Mouse (Mus musculus) adrenal gland, adult (tissue): Measurements from ENCODE around the gene Mid1.
"Not testable (repeated sequence)": the region's sequence is repeated elsewhere in the genome, so short reads cannot be mapped to it uniquely, and the experiment has no call there.

Experiments used
- DNase-seq, 2 experiments: peaks; one replicate each; pipeline ENCODE4 v3.0.0; 2022 to 2023; ENCODE audit warnings: low spot score in 1 of 2; ENCODE audit not compliant: inconsistent age in 2 of 2

Mid1 gene

DNA sequence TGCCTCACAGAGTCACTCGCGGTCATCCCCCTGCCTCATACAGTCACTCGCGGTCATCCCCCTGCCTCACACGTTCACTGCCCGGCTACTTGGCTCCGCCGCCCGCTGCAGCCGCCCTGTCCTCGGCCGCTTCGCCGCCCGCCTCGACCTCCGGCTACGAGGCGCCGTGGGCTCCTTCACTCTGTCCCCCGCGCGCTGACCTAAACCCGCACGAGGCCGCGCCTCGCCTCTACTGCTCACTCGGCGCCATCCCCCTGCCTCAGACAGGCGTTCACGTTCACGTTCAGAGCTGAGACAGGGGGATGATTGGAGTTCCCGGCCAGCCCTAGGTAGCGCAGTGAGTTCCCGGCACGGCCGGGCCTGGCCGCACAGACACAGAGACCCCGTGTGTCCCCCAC, 312.5 kb downstream of the Mid1 start:
- DNase-seq = not testable (repeated sequence)

DNA sequence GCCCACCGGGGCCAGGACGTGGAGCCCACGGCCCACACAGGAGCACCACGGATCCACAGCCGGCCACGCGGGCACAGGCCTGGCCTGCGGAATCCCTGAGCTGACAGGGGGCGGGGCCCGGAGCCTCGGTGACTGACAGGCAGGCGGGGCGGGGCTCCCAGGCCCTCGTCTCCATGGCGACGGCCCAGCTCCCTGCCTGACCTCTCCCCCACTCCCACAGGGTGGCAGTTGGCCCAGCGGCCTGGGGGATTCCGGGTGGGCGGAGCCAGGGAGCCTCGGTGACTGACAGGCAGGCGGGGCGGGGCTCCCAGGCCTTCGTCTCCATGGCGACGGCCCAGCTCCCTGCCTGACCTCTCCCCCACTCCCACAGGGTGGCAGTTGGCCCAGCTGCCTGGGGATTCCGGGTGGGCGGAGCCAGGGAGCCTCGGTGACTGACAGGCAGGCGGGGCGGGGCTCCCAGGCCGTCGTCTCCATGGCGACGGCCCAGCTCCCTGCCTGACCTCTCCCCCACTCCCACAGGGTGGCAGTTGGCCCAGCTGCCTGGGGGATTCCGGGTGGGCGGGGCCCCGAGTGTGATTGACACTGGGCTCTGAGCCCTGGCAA, 313.0 kb downstream of the Mid1 start:
- DNase-seq = peak; percentile 100

DNA sequence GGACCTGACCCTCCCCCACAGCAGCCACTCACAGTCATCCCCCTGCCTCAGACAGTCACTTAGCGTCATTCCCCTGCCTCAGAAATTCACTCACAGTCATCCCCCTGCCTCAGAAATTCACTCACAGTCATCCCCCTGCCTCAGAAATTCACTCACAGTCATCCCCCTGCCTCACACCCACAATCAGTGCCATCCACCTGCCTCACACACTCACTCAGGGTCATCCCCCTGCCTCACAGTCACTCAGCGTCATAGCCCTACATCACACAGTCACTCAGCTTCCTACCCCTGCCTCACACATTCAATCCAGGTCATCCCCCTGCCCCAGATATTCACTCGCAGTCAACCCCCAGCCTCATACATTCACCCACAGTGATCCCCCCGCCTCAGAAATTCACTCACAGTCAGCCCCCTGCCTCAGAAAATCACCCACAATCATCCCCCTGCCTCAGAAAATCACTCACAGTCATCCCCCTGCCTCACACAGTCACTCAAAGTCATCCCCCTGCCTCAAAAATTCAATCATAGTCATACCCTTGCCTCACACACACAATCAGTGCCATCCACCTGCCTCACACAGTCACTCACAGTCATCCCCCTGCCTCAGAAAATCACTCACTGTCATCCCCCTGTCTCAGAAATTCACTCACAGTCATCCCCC, 313.7 kb downstream of the Mid1 start:
- not testable (repeated sequence) for DNase-seq

DNA sequence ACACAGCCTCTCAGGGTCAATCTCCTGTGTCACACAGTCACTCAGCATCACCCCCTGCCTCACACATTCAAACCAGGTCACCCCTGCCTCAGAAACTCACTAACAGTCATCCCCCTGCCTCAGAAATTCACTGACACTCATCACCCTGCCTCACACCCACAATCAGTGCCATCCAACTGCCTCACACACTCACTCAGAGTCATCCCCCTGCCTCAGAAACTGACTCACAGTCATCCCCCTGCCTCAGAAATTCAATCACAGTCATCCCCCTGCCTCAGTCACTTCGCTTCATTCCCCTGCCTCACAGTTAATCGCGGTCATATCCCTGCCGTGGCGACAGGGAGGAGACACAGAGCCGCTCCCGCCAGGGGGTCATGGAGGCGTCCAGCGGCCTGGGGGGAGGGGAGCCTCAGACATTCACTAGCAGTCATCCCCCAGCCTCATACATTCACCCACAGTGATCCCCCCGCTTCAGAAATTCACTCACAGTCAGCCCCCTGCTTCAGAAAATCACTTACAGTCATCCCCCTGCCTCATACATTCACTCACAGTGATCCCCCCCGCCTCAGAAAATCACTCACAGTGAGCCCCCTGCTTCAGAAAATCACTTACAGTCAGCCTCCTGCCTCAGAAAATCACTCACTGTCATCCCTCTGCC, 314.4 kb downstream of the Mid1 start:
- peak; percentile 81 to 88 for DNase-seq

DNA sequence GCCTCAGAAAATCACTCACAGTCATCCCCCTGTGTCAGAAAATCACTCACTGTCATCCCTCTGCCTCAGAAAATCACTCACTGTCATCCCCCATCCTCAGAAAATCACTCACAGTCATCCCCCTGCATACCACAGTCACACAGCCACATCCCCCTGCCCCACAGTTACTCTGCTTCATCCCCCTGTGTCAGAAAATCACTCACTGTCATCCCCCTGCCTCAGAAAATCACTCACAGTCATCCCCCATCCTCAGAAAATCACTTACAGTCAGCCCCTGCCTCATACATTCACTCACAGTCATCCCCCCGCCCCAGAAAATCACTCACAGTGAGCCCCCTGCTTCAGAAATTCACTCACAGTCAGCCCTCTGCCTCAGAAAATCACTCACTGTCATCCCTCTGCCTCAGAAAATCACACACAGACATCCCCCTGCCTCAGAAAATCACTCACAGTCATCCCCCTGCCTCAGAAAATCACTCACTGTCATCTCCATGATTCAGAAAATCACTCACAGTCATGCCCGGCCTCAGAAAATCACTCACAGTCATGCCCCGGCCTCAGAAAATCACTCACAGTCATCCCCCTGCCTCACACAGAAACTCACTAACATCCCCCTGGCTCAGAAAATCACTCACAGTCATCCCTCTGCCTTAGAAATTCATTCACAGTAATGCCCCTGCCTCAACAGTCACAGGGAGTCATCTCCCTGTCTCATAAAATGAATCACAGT, 315.1 kb downstream of the Mid1 start:
- not testable (repeated sequence) for DNase-seq

DNA sequence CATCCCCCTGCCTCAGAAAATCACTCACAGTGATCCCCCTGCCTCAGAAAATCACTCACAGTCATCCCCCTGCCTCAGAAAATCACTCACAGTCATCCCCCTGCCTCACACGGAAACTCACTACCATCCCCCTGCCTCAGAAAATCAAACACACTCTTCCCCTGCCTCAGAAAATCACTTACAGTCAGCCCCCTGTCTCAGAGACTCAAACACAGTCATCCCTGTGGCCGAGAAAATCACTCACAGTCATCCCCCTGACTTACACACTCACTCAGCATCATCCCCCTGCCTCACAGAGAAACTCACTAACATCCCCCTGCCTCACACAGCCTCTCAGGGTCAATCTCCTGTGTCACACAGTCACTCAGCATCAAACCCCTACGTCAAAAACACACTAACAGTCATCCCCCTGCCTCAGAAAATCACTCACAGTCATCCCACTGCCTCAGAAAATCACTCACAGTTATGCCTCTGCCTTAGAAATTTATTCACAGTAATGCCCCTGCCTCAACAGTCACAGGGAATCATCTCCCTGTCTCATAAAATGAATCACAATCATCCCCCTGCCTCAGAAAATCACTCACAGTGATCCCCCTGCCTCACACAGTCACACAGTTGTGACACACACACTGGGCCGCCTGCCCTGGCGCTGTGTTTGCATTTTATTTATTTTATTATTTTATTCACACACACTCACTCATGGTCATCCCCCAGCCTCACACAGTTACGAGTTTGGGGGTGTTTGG, 315.8 kb downstream of the Mid1 start:
- DNase-seq = not testable (repeated sequence)

DNA sequence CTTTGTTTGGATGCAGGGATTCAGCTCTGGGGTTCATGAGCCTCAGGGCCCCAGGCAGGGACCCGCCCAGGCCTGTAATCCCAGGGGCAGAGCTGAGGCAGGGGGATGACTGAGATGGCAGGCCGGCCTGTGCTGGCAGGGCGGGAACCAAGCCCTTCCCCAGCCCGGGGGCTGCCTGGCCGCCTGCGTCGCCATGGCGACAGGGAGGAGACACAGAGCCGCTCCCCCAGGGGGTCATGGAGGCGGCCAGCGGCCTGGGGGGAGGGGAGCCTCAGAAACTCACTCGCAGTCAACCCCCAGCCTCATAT, 316.3 kb downstream of the Mid1 start:
- not testable (repeated sequence) for DNase-seq

DNA sequence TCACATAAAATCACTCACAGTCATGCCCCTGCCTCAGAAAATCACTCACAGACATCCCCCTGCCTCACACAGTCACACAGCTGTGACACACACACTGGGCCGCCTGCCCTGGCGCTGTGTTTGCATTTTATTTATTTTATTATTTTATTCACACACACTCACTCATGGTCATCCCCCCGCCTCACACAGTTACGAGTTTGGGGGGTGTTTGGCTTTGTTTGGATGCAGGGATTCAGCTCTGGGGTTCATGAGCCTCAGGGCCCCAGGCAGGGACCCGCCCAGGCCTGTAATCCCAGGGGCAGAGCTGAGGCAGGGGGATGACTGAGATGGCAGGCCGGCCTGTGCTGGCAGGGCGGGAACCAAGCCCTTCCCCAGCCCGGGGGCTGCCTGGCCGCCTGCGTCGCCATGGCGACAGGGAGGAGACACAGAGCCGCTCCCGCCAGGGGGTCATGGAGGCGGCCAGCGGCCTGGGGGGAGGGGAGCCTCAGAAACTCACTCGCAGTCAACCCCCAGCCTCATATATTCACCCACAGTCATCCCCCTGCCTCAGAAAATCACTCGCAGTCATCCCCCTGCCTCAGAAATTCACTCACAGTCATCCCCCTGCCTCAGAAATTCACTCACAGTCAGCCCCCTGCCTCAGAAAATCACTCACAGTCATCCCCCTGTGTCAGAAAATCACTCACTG, 317.7 kb downstream of the Mid1 start:
- peak; percentile 78 to 89 for DNase-seq

DNA sequence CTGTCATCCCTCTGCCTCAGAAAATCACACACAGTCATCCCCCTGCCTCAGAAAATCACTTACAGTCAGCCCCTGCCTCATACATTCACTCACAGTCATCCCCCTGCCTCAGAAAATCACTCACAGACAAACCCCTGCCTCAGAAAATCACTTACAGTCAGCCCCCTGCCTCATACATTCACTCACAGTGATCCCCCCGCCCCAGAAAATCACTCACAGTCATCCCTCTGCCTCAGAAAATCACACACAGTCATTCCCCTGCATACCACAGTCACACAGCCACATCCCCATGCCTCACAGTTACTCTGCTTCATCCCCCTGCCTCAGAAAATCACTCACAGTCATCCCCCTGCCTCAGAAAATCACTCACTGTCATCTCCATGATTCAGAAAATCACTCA, 318.5 kb downstream of the Mid1 start:
- not testable (repeated sequence) for DNase-seq

DNA sequence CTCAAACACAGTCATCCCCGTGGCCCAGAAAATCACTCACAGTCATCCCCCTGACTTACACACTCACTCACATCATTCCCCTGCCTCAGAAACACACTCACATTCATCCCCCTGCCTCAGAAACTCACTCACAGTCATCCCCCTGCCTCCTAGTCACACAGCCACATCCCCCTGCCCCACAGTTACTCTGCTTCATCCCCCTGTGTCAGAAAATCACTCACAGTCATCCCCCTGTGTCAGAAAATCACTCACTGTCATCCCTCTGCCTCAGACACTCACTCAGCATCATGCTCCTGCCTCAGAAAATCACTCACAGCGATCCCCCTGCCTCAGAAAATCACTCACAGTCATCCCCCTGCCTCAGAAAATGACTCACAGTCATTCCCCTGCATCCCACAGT, 319.2 kb downstream of the Mid1 start:
- DNase-seq = not testable (repeated sequence)

DNA sequence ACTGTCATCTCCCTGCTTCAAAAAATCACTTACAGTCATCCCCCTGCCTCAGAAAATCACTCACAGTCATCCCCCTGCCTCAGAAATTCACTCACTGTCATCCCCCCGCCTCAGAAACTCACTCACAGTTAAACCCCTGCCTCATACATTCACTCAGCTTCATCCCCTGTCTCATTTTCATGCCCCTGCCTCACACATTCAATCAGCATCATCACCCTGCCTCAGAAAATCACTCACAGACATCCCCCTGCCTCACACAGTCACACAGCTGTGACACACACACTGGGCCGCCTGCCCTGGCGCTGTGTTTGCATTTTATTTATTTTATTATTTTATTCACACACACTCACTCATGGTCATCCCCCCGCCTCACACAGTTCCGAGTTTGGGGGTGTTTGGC, 319.8 kb downstream of the Mid1 start:
- not testable (repeated sequence) for DNase-seq

DNA sequence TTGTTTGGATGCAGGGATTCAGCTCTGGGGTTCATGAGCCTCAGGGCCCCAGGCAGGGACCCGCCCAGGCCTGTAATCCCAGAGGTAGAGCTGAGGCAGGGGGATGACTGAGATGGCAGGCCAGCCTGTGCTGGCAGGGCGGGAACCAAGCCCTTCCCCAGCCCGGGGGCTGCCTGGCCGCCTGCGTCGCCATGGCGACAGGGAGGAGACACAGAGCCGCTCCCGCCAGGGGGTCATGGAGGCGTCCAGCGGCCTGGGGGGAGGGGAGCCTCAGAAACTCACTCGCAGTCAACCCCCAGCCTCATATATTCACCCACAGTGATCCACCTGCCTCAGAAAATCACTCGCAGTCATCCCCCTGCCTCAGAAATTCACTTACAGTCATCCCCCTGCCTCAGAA, 320.2 kb downstream of the Mid1 start:
- DNase-seq = peak; percentile 81 to 83

DNA sequence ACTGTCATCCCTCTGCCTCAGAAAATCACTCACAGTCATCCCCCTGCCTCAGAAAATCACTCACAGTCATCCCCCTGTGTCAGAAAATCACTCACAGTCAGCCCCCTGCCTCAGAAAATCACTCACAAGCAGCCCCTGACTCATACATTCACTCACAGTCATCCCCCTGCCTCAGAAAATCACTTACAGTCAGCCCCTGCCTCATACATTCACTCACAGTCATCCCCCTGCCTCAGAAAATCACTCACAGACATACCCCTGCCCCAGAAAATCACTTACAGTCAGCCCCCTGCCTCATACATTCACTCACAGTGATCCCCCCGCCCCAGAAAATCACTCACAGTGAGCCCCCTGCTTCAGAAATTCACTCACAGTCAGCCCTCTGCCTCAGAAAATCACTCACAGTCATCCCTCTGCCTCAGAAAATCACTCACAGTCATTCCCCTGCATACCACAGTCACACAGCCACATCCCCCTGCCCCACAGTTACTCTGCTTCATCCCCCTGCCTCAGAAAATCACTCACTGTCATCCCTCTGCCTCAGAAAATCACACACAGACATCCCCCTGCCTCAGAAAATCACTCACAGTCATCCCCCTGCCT, 320.8 kb downstream of the Mid1 start:
- DNase-seq = not testable (repeated sequence)

DNA sequence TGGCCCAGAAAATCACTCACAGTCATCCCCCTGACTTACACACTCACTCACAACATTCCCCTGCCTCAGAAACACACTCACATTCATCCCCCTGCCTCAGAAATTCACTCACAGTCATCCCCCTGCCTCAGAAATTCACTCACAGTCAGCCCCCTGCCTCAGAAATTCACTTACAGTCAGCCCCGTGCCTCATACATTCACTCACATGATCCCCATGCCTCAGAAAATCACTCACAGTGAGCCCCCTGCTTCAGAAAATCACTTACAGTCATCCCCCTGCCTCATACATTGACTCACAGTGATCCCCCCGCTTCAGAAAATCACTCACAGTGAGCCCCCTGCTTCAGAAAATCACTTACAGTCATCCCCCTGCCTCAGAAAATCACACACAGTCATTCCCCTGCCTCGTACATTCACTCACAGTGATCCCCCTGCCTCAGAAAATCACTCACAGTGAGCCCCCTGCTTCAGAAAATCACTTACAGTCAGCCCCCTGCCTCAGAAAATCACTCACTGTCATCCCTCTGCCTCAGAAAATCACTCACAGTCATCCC, 321.8 kb downstream of the Mid1 start:
- DNase-seq = not testable (repeated sequence)

DNA sequence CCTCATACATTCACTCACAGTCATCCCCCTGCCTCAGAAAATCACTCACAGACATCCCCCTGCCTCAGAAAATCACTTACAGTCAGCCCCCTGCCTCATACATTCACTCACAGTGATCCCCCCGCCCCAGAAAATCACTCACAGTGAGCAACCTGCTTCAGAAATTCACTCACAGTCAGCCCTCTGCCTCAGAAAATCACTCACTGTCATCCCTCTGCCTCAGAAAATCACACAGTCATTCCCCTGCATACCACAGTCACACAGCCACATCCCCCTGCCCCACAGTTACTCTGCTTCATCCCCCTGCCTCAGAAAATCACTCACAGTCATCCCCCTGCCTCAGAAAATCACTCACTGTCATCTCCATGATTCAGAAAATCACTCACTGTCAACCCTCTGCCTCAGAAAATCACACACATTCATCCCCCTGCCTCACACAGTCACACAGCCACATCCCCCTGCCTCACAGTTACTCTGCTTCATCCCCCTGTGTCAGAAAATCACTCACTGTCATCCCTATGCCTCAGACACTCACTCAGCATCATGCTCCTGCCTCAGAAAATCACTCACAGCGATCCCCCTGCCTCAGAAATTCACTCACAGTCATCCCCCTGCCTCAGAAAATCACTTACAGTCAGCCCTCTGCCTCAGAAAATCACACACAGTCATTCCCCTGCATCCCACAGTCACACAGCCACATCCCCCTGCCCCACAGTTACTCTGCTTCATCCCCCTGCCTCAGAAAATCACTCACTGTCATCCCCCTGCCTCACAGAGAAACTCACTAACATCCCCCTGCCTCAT, 322.6 kb downstream of the Mid1 start:
- not testable (repeated sequence) for DNase-seq

DNA sequence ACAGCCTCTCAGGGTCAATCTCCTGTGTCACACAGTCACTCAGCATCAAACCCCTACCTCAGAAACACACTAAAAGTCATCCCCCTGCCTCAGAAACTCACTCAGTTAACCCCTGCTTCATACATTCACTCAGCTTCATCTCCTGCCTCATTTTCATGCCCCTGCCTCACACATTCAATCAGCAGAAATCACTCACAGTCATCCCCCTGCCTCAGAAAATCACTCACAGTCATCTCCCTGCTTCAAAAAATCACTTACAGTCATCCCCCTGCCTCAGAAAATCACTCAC, 323.1 kb downstream of the Mid1 start:
- DNase-seq = peak in 1 of 2 experiments; percentile 54

DNA sequence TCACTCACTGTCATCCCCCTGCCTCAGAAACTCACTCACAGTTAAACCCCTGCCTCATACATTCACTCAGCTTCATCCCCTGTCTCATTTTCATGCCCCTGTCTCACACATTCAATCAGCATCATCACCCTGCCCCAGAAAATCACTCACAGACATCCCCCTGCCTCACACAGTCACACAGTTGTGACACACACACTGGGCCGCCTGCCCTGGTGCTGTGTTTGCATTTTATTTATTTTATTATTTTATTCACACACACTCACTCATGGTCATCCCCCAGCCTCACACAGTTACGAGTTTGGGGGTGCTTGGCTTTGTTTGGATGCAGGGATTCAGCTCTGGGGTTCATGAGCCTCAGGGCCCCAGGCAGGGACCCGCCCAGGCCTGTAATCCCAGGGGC, 323.6 kb downstream of the Mid1 start:
- DNase-seq = peak in 1 of 2 experiments; percentile 77

DNA sequence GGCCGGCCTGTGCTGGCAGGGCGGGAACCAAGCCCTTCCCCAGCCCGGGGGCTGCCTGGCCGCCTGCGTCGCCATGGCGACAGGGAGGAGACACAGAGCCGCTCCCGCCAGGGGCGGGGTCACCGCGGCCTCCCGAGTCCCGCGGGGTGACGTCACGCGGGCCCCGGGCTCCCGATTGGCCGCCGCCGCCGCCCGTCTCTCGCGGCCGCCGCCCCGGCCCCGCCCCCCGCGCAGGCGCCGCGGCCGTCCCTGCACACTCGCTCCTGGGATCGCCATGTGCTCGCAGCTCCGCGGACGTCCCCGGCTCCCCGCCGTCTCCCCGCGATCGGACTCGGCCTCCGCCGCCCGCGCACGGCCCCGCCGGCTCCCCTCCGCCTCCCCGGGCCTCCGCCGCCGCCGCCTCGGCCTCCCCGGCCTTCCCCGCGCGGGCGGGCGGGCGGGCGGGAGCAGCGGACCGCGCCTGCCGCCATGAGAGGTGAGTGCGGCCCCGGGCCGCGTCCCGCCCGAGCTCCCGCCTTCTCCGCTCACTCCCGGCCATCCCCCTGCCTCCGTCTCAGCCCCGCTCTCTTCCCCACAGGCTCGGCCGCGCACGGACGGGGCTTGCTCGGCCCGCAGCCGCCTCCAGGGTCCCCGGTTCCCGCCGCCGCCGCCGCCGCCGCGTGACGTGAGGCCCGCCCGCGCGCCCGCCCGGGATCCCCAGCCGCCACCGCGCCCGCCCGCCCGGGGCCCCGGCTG, 324.2 kb downstream of the Mid1 start, which contains the start of gene Gm21887:
TSS of gene Gm21887 (plus strand) at position 644 of the 735 bp plus-strand sequence.
- peak; percentile 99 for DNase-seq
